Mouse (Mus musculus): ENCODE measurements at regions not wholly inside any gene's neighbourhood (a gene's known extent, or its start where the extent isn't known, plus 50 kb on each side); places are given as distances from the start of the nearest gene placed in this dataset.

- no peaks in the 10 kb centered on the region; the same call in 1 of the 2 replicates for H3K4me1 ChIP-seq (ENCODE audit: insufficient read depth)
- no peak overlapping the region for H3K4me2 ChIP-seq
- no peaks in the 10 kb centered on the region for H3K27me3 ChIP-seq (ENCODE audit: insufficient read depth, low read length)
- no peak overlapping the region for H3K27ac ChIP-seq (ENCODE audit: low read depth)
- DNase-seq, result no peak
- no peaks in the 10 kb centered on the region for H3K9me3 ChIP-seq (ENCODE audit: low read depth, low read length)
- H3K4me3 ChIP-seq (ENCODE audit: low read depth, low read length), result no peak overlapping the region
- no peak overlapping the region for H3K9ac ChIP-seq
- no peaks in the 10 kb centered on the region for H3K36me3 ChIP-seq (ENCODE audit: insufficient read depth)
- 82% methylated on average over 3 of the region's 3 CpGs for WGBS
- no peak for TF ChIP-seq CTCF (IDR thresholded peaks at IDR 0.05; ENCODE audit: low read depth)
- ATAC-seq (ENCODE audit: insufficient read depth), result no peak
Observed at GRCm38 (mm10) chr2:61347451-61347850, 230.9 kb upstream of the Tank start.

DNA sequence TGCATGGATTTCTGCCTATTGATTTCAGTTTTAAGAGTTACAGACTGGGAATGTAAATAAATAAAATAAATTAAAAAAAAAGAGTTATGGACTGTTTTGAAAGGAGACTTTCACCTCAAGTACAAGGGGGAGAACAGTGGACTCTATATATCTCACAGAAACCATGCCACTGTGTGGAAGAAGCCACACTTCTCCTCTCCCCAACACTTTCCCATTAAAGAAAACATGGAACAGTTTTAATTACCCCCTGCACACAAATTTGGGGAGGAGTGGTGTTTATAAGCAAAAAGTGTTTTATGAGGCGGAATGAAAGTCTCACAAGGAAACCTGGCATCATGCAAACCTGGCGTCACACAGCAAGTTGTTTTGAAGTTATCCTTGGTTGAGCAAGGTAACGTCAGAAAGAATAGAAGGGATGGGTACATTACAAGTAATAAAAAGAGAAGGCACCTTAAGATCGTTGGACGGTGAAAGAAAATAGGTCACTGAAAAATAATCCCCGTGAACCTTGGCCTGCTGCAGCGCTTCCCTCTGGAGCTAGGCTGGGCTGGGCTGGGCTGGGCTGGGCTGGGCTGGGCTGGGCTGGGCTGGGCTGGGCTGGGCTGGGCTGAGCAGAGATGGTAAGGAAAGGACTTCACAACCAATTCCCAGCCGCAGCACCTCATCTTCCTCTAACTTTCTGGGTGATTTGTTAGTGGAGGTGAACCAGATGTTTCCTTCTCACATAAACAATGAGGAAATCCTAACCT, 232.2 kb upstream of the Tank start:
- Histone ChIP-seq H3K4me2 (no peak overlapping the region), H3K9me3 (ENCODE audit: low read depth, low read length) (no peaks in the 10 kb centered on the region), H3K4me1 (ENCODE audit: insufficient read depth) (peaks cover 2% of the 10 kb centered on the region; the same call in 1 of the 2 replicates), H3K4me3 (ENCODE audit: low read depth, low read length) (no peak overlapping the region), H3K9ac (no peak overlapping the region), H3K27ac (ENCODE audit: low read depth) (no peak overlapping the region), H3K36me3 (ENCODE audit: insufficient read depth) (no peaks in the 10 kb centered on the region), H3K27me3 (ENCODE audit: insufficient read depth, low read length) (no peaks in the 10 kb centered on the region)
- peak; percentile 49; the same call in 1 of the 2 replicates for ATAC-seq (ENCODE audit: insufficient read depth)
- no peak for TF ChIP-seq CTCF (IDR thresholded peaks at IDR 0.05; ENCODE audit: low read depth)
- WGBS, result 55% methylated on average over 8 of the region's 8 CpGs
- peak; percentile 23 for DNase-seq

GRCm38 (mm10) chr2:61345311-61345710, 233.1 kb upstream of the Tank start:
- no peaks in the 10 kb centered on the region for H3K9me3 ChIP-seq (ENCODE audit: low read depth, low read length)
- WGBS, result 72% methylated on average over 7 of the region's 7 CpGs
- H3K4me2 ChIP-seq, result peak overlapping the region; percentile 34
- ATAC-seq (ENCODE audit: insufficient read depth) (no peak), DNase-seq (no peak)
- H3K9ac ChIP-seq, result no peak overlapping the region
- TF ChIP-seq CTCF (IDR thresholded peaks at IDR 0.05; ENCODE audit: low read depth), result no peak
- no peak overlapping the region for H3K4me3 ChIP-seq (ENCODE audit: low read depth, low read length)
- no peaks in the 10 kb centered on the region for H3K36me3 ChIP-seq (ENCODE audit: insufficient read depth)
- H3K27me3 ChIP-seq (ENCODE audit: insufficient read depth, low read length), result no peaks in the 10 kb centered on the region
- peak overlapping the region; percentile 24; the same call in 1 of the 2 replicates for H3K27ac ChIP-seq (ENCODE audit: low read depth)
- peaks cover 4% of the 10 kb centered on the region; the same call in 1 of the 2 replicates for H3K4me1 ChIP-seq (ENCODE audit: insufficient read depth)

DNA sequence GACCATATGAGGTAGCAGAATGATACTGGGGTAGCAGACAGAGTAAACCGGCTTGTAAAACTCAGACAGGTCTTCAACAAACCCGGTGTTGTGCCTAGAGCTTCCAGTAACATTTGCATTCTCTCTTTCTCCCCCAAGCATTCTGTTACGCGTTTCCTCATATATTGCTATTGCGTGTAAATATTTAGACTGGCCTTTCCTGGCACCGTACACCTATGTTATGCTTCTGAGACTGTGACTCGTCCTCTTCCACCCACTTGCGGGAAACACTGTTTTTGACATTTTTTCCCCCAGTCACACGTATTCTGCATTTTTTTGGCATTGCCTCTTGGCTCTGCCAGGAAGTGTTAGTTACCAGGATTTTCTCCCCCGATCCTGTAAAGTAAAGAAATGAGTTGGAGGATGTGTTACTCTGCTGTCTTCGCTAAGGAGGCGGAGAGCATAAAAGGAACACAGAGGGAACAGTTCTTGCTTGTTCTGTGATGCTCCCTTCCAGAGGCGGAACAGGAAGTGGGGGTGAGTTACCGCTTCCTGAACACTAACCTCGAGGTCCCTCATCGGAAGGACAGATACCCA, 233.7 kb upstream of the Tank start:
- Histone ChIP-seq H3K36me3 (ENCODE audit: insufficient read depth) (no peaks in the 10 kb centered on the region), H3K27ac (ENCODE audit: low read depth) (peak overlapping the region; percentile 24; the same call in 1 of the 2 replicates), H3K4me1 (ENCODE audit: insufficient read depth) (peaks cover 4% of the 10 kb centered on the region; the same call in 1 of the 2 replicates), H3K4me2 (peak overlapping the region; percentile 34), H3K27me3 (ENCODE audit: insufficient read depth, low read length) (no peaks in the 10 kb centered on the region), H3K9ac (no peak overlapping the region), H3K9me3 (ENCODE audit: low read depth, low read length) (no peaks in the 10 kb centered on the region), H3K4me3 (ENCODE audit: low read depth, low read length) (no peak overlapping the region)
- DNase-seq, result peak; percentile 68
- no peak; the same call in 1 of the 2 replicates for ATAC-seq (ENCODE audit: insufficient read depth)
- TF ChIP-seq CTCF (IDR thresholded peaks at IDR 0.05; ENCODE audit: low read depth), result no peak
- 53% methylated on average over 16 of the region's 16 CpGs for WGBS

DNA sequence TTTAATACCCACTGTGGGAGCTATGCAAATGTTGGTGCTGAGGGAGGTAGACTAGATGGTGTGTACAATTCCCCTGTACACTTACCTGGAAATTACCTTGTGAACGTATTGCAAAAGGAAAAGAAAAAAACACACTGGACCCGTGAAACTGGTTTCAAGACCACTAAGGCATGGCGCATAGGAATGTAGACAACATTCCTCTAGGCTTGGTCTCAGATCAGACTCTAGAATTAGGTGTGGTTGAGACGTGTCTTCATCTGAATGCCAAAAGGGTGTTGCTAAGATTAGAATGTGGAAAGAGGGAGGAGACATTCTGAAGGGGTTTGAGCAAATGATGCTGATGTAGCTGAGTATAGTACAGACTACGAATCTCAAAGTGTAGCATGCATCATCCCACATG, 237.1 kb upstream of the Tank start:
- peak; percentile 73 for DNase-seq

DNA sequence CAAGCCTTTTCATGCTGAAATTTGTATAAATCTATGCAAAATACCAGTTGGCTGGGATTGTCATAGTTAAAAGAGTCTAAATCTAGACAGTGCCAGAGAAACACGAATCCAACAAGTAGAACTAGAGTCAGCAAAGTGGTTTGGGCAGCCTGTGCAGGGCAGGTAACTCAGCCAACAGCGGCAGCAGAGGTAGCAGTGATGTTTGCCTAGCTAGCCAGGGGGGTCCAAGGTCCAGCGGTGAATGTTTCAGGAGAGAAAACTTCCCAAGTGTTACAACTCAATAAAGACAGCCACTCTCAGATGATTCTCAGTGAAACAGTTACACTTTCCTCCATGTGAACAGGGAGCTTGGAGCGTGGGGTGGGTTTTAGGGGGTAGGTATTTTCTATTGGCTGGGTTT, 259.2 kb upstream of the Tank start:
- DNase-seq, result no peak
- no peak overlapping the region for H3K4me2 ChIP-seq
- no peak overlapping the region for H3K9ac ChIP-seq
- H3K36me3 ChIP-seq (ENCODE audit: insufficient read depth), result no peaks in the 10 kb centered on the region
- ATAC-seq (ENCODE audit: insufficient read depth), result no peak
- no peak for TF ChIP-seq CTCF (IDR thresholded peaks at IDR 0.05; ENCODE audit: low read depth)
- no peaks in the 10 kb centered on the region for H3K27me3 ChIP-seq (ENCODE audit: insufficient read depth, low read length)
- H3K4me1 ChIP-seq (ENCODE audit: insufficient read depth), result no peaks in the 10 kb centered on the region
- H3K27ac ChIP-seq (ENCODE audit: low read depth), result no peak overlapping the region
- no peaks in the 10 kb centered on the region for H3K9me3 ChIP-seq (ENCODE audit: low read depth, low read length)
- no peak overlapping the region for H3K4me3 ChIP-seq (ENCODE audit: low read depth, low read length)
- 72% methylated on average over 4 of the region's 4 CpGs for WGBS

More for the DNA sequence above, 237.1 kb upstream of the Tank start:
- WGBS, result 29% methylated on average over 5 of the region's 5 CpGs
- peaks cover 4% of the 10 kb centered on the region; the same call in 1 of the 2 replicates for H3K4me1 ChIP-seq (ENCODE audit: insufficient read depth)
- no peak overlapping the region for H3K4me2 ChIP-seq
- H3K4me3 ChIP-seq (ENCODE audit: low read depth, low read length), result no peak overlapping the region
- no peaks in the 10 kb centered on the region for H3K9me3 ChIP-seq (ENCODE audit: low read depth, low read length)
- H3K9ac ChIP-seq, result no peak overlapping the region
- TF ChIP-seq CTCF (IDR thresholded peaks at IDR 0.05; ENCODE audit: low read depth), result no peak
- no peaks in the 10 kb centered on the region for H3K36me3 ChIP-seq (ENCODE audit: insufficient read depth)
- H3K27ac ChIP-seq (ENCODE audit: low read depth), result no peak overlapping the region
- H3K27me3 ChIP-seq (ENCODE audit: insufficient read depth, low read length), result no peaks in the 10 kb centered on the region
- peak; percentile 70 for ATAC-seq (ENCODE audit: insufficient read depth)

- DNase-seq (no peak), ATAC-seq (ENCODE audit: insufficient read depth) (no peak)
- Histone ChIP-seq H3K4me1 (ENCODE audit: insufficient read depth) (no peaks in the 10 kb centered on the region), H3K27ac (ENCODE audit: low read depth) (no peak overlapping the region), H3K4me3 (ENCODE audit: low read depth, low read length) (no peak overlapping the region), H3K9me3 (ENCODE audit: low read depth, low read length) (no peaks in the 10 kb centered on the region), H3K9ac (no peak overlapping the region), H3K27me3 (ENCODE audit: insufficient read depth, low read length) (no peaks in the 10 kb centered on the region), H3K36me3 (ENCODE audit: insufficient read depth) (no peaks in the 10 kb centered on the region), H3K4me2 (no peak overlapping the region)
- WGBS, result 78% methylated on average over 4 of the region's 4 CpGs
- TF ChIP-seq CTCF (IDR thresholded peaks at IDR 0.05; ENCODE audit: low read depth), result no peak
Observed at GRCm38 (mm10) chr2:61310405-61310804, 268.0 kb upstream of the Tank start.
